Mouse (Mus musculus): ENCODE data around the gene Emilin2. TPM values are rescaled to one million over a fixed set of nuclear protein-coding genes. Genes with fewer than 3 reads are reported as not detected.

Gene Emilin2
- polyA plus RNA-seq, 1 experiment: 10.9 TPM

GRCm38 (mm10) chr17:71254736-71255135 lies 57.0 kb downstream of the Emilin2 start:
- Histone ChIP-seq H3K4me1 (ENCODE audit: control insufficient read depth, insufficient read depth, low read length) (peaks cover 13% of the 10 kb centered on the region), H3K4me3 (ENCODE audit: control insufficient read depth, low read depth, low read length) (no peak overlapping the region), H3K36me3 (ENCODE audit: control insufficient read depth, insufficient read depth, low read length) (no peaks in the 10 kb centered on the region; the same call in 1 of the 2 replicates), H3K27me3 (ENCODE audit: control insufficient read depth, insufficient read depth, low read length) (no peaks in the 10 kb centered on the region), H3K27ac (ENCODE audit: control insufficient read depth, insufficient read depth, low read depth, low read length) (no peak overlapping the region)
- TF ChIP-seq CTCF (IDR thresholded peaks at IDR 0.05; ENCODE audit: control insufficient read depth, insufficient read depth, insufficient replicate concordance, low read depth, low read length) (0 out of 2 replicates have a peak, but pooled peaks have one; percentile 8), POLR2A (IDR thresholded peaks at IDR 0.05; ENCODE audit: control insufficient read depth, low read depth, low read length) (no peak)

GRCm38 (mm10) chr17:71254106-71254505 lies 57.7 kb downstream of the Emilin2 start:
- H3K4me1 ChIP-seq (ENCODE audit: control insufficient read depth, insufficient read depth, low read length): peaks cover 13% of the 10 kb centered on the region
- no peak overlapping the region for H3K27ac ChIP-seq (ENCODE audit: control insufficient read depth, insufficient read depth, low read depth, low read length)
- no peak overlapping the region for H3K4me3 ChIP-seq (ENCODE audit: control insufficient read depth, low read depth, low read length)
- no peaks in the 10 kb centered on the region for H3K27me3 ChIP-seq (ENCODE audit: control insufficient read depth, insufficient read depth, low read length)
- H3K36me3 ChIP-seq (ENCODE audit: control insufficient read depth, insufficient read depth, low read length): no peaks in the 10 kb centered on the region; the same call in 1 of the 2 replicates
- no peak for TF ChIP-seq CTCF (IDR thresholded peaks at IDR 0.05; ENCODE audit: control insufficient read depth, insufficient read depth, insufficient replicate concordance, low read depth, low read length)
- TF ChIP-seq POLR2A (IDR thresholded peaks at IDR 0.05; ENCODE audit: control insufficient read depth, low read depth, low read length): no peak

GRCm38 (mm10) chr17:71253391-71253790 lies 58.4 kb downstream of the Emilin2 start:
- H3K27ac ChIP-seq (ENCODE audit: control insufficient read depth, insufficient read depth, low read depth, low read length): no peak overlapping the region
- H3K4me1 ChIP-seq (ENCODE audit: control insufficient read depth, insufficient read depth, low read length): peaks cover 13% of the 10 kb centered on the region
- no peaks in the 10 kb centered on the region; the same call in 1 of the 2 replicates for H3K36me3 ChIP-seq (ENCODE audit: control insufficient read depth, insufficient read depth, low read length)
- no peaks in the 10 kb centered on the region for H3K27me3 ChIP-seq (ENCODE audit: control insufficient read depth, insufficient read depth, low read length)
- H3K4me3 ChIP-seq (ENCODE audit: control insufficient read depth, low read depth, low read length): no peak overlapping the region
- no peak for TF ChIP-seq CTCF (IDR thresholded peaks at IDR 0.05; ENCODE audit: control insufficient read depth, insufficient read depth, insufficient replicate concordance, low read depth, low read length)

DNA sequence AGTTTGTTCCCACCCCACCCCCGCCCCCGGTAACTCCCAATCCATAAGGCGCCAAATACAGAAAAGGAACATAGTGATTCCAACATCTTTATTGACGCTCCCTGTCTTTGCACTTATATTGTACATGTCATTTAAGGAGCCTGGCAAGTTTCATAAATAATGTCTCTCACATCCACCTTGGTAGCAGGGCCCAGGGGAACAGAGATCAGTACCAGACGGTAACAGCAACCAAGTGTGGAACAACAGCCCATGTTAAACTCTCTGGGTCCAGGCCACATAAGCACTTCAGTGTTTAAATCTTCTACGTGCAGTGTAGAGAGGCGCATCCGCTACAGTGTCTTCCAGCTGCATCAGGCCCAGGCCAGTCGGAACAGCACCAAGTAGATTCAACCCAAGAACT lies 59.7 kb downstream of the Emilin2 start:
- no peak overlapping the region for H3K27ac ChIP-seq (ENCODE audit: control insufficient read depth, insufficient read depth, low read depth, low read length)
- H3K4me3 ChIP-seq (ENCODE audit: control insufficient read depth, low read depth, low read length): no peak overlapping the region
- no peaks in the 10 kb centered on the region for H3K27me3 ChIP-seq (ENCODE audit: control insufficient read depth, insufficient read depth, low read length)
- H3K4me1 ChIP-seq (ENCODE audit: control insufficient read depth, insufficient read depth, low read length): peaks cover 15% of the 10 kb centered on the region
- H3K36me3 ChIP-seq (ENCODE audit: control insufficient read depth, insufficient read depth, low read length): peaks cover 4% of the 10 kb centered on the region
- TF ChIP-seq CTCF (IDR thresholded peaks at IDR 0.05; ENCODE audit: control insufficient read depth, insufficient read depth, insufficient replicate concordance, low read depth, low read length) (no peak), POLR2A (IDR thresholded peaks at IDR 0.05; ENCODE audit: control insufficient read depth, low read depth, low read length) (no peak)

- H3K4me1 ChIP-seq (ENCODE audit: control insufficient read depth, insufficient read depth, low read length): peaks cover 14% of the 10 kb centered on the region
- no peak overlapping the region for H3K4me3 ChIP-seq (ENCODE audit: control insufficient read depth, low read depth, low read length)
- H3K27me3 ChIP-seq (ENCODE audit: control insufficient read depth, insufficient read depth, low read length): no peaks in the 10 kb centered on the region
- H3K27ac ChIP-seq (ENCODE audit: control insufficient read depth, insufficient read depth, low read depth, low read length): peak overlapping the region; percentile 12; the same call in 1 of the 2 replicates
- TF ChIP-seq POLR2A (IDR thresholded peaks at IDR 0.05; ENCODE audit: control insufficient read depth, low read depth, low read length) (no peak), CTCF (IDR thresholded peaks at IDR 0.05; ENCODE audit: control insufficient read depth, insufficient read depth, insufficient replicate concordance, low read depth, low read length) (no peak)
- H3K36me3 ChIP-seq (ENCODE audit: control insufficient read depth, insufficient read depth, low read length): peaks cover 8% of the 10 kb centered on the region
These were observed 60.2 kb downstream of the Emilin2 start for GRCm38 (mm10) chr17:71251601-71252001.

DNA sequence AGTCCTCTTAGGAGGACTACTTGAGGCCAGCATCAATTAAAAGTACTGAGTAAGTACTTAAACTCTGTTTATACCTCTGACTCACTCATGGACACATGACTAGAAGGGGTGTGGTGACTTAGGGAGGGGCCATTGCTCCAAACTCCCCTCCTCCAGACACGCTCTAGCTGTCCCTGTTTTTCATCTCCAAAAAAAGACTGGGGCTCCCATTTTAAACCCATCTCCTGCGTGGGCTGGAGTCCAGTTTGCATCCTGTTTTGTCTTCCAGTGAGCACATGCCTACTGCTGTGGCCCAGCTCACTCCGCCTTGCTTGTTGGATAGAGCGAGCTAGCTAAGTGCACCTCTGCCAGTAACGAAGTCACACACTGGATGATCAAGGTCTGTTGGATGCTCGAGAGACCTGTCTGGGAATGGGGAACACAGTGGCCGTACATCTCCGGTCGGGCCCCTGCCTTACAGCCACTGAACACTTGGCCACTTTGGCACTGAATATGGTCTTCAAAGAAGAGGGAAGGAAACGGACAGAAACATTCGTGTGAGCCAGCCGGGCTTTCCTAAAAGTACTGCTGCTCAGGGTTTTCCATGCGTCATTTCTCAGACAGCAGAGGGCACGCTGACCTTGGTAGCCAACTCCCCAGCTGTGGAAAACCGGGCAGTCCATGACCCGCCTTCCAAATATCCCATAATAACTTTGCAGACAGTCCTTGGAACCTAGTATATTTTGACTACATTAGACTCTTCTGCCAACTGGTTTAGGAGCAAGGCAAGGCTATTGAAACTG lies 60.8 kb downstream of the Emilin2 start:
- Histone ChIP-seq H3K4me1 (ENCODE audit: control insufficient read depth, insufficient read depth, low read length) (peaks cover 8% of the 10 kb centered on the region), H3K27me3 (ENCODE audit: control insufficient read depth, insufficient read depth, low read length) (no peaks in the 10 kb centered on the region), H3K27ac (ENCODE audit: control insufficient read depth, insufficient read depth, low read depth, low read length) (peak overlapping the region; percentile 71), H3K4me3 (ENCODE audit: control insufficient read depth, low read depth, low read length) (no peak overlapping the region), H3K36me3 (ENCODE audit: control insufficient read depth, insufficient read depth, low read length) (peaks cover 8% of the 10 kb centered on the region)
- no peak for TF ChIP-seq CTCF (IDR thresholded peaks at IDR 0.05; ENCODE audit: control insufficient read depth, insufficient read depth, insufficient replicate concordance, low read depth, low read length)

GRCm38 (mm10) chr17:71250046-71250445 lies 61.7 kb downstream of the Emilin2 start:
- Histone ChIP-seq H3K4me3 (ENCODE audit: control insufficient read depth, low read depth, low read length) (no peak overlapping the region), H3K4me1 (ENCODE audit: control insufficient read depth, insufficient read depth, low read length) (peaks cover 4% of the 10 kb centered on the region), H3K27ac (ENCODE audit: control insufficient read depth, insufficient read depth, low read depth, low read length) (no peak overlapping the region), H3K27me3 (ENCODE audit: control insufficient read depth, insufficient read depth, low read length) (no peaks in the 10 kb centered on the region), H3K36me3 (ENCODE audit: control insufficient read depth, insufficient read depth, low read length) (peaks cover 8% of the 10 kb centered on the region)
- no peak for TF ChIP-seq CTCF (IDR thresholded peaks at IDR 0.05; ENCODE audit: control insufficient read depth, insufficient read depth, insufficient replicate concordance, low read depth, low read length)
- TF ChIP-seq POLR2A (IDR thresholded peaks at IDR 0.05; ENCODE audit: control insufficient read depth, low read depth, low read length): no peak

All from testis, adult 2 months (tissue).